23 mouse cellular contexts compared by ENCODE assay signal in genomic region chr7:128572030-128572429, GRCm38 (mm10). TPM values are rescaled to one million over a fixed set of nuclear protein-coding genes. Genes with fewer than 3 reads are reported as not detected.
DNase-seq lines count a peak whose midpoint lies in the region; ATAC-seq and TF ChIP-seq lines count a peak whose summit lies in the region.
"Had no signal": no experiment of that assay in that cellular context is flagged by ENCODE, and none has a peak within 500 bp of the region (broad histone marks: within the 10 kb centered on the region; RNA-seq: fewer than 3 reads in every experiment).

No protein-coding gene starts in this region.

- DNase-seq in hindbrain, postnatal 0 days (ENCODE audit: low spot score), result peak; percentile 18
- DNase-seq in hindbrain, embryonic 11.5 days (ENCODE audit: low spot score), result no peak
- peak; percentile 23 for DNase-seq in layer of hippocampus, adult 9-11 months
- DNase-seq in layer of hippocampus, postnatal 14 days (ENCODE audit: low spot score in 2 of 2), result no peak
- DNase-seq in brain, adult 2 months (ENCODE audit: low read depth, low spot score), result peak; percentile 78
- DNase-seq in telencephalon, adult 2 months (ENCODE audit: low read depth, low spot score), result peak; percentile 52
- no peak for DNase-seq in midbrain, postnatal 0 days (ENCODE audit: low spot score)
- no peak for DNase-seq in adrenal gland, postnatal 14 days
- DNase-seq: adrenal gland, adult 2 months; adrenal gland, adult 8-10 months; adrenal gland, postnatal 10 days; adrenal gland, postnatal 25 days; adrenal gland, postnatal 36 days; B cell, adult 2 months; cerebellum, adult 11 months; cerebellum, adult 11-12 months; cerebellum, adult 18-20 months; cerebellum, adult 2 months had no signal

- H3K4me2 ChIP-seq in hindbrain, postnatal 0 days (ENCODE audit: low read depth, low read length), result no peak overlapping the region
- no peak overlapping the region for H3K4me2 ChIP-seq in hindbrain, embryonic 11.5 days (replicated peaks; ENCODE audit: low read depth, low read length)
- no peak overlapping the region for H3K4me2 ChIP-seq in midbrain, postnatal 0 days (ENCODE audit: low read depth, low read length, poor library complexity, severe bottlenecking)

- no peaks in the 10 kb centered on the region for H3K36me3 ChIP-seq in hindbrain, postnatal 0 days (ENCODE audit: insufficient read depth, low read length)
- H3K36me3 ChIP-seq in hindbrain, embryonic 11.5 days (ENCODE audit: control insufficient read depth, insufficient read depth, low read length), result no peaks in the 10 kb centered on the region
- no peaks in the 10 kb centered on the region for H3K36me3 ChIP-seq in midbrain, postnatal 0 days (ENCODE audit: insufficient read depth, low read length)
- H3K36me3 ChIP-seq: G1E had no signal

- no peak for TF ChIP-seq CTCF in hindbrain, postnatal 0 days (IDR thresholded peaks at IDR 0.05; ENCODE audit: low read depth)
- TF ChIP-seq CTCF in midbrain, postnatal 0 days (IDR thresholded peaks at IDR 0.05), result no peak

- 72% methylated on average over 4 of the region's 4 CpGs for WGBS in hindbrain, postnatal 0 days
- WGBS in hindbrain, embryonic 11.5 days, result 79% methylated on average over 4 of the region's 4 CpGs
- WGBS in midbrain, postnatal 0 days, result 86% methylated on average over 4 of the region's 4 CpGs

- no peaks in the 10 kb centered on the region for H3K4me1 ChIP-seq in hindbrain, postnatal 0 days (ENCODE audit: insufficient read depth, low read length)
- no peaks in the 10 kb centered on the region for H3K4me1 ChIP-seq in hindbrain, embryonic 11.5 days (replicated peaks; ENCODE audit: control insufficient read depth, insufficient read depth, low read length)
- H3K4me1 ChIP-seq in midbrain, postnatal 0 days (ENCODE audit: insufficient read depth, low read length), result no peaks in the 10 kb centered on the region

- no peak overlapping the region for H3K9ac ChIP-seq in hindbrain, postnatal 0 days (replicated peaks; ENCODE audit: low read length)
- no peak overlapping the region for H3K9ac ChIP-seq in hindbrain, embryonic 11.5 days (ENCODE audit: low read depth, low read length)
- no peak overlapping the region for H3K9ac ChIP-seq in midbrain, postnatal 0 days (replicated peaks; ENCODE audit: low read length, poor library complexity, severe bottlenecking)

- H3K4me3 ChIP-seq in hindbrain, postnatal 0 days (ENCODE audit: low read length), result no peak overlapping the region
- no peak overlapping the region for H3K4me3 ChIP-seq in hindbrain, embryonic 11.5 days (ENCODE audit: low read depth, low read length)
- H3K4me3 ChIP-seq in midbrain, postnatal 0 days (ENCODE audit: low read depth, low read length), result no peak overlapping the region

- H3K27ac ChIP-seq in hindbrain, postnatal 0 days, result no peak overlapping the region
- H3K27ac ChIP-seq in hindbrain, embryonic 11.5 days (ENCODE audit: low read depth, low read length), result no peak overlapping the region
- H3K27ac ChIP-seq in midbrain, postnatal 0 days (ENCODE audit: low read depth, low read length), result no peak overlapping the region

- no peaks in the 10 kb centered on the region for H3K9me3 ChIP-seq in hindbrain, postnatal 0 days (ENCODE audit: low read length)
- H3K9me3 ChIP-seq in hindbrain, embryonic 11.5 days (ENCODE audit: control insufficient read depth, low read length), result no peaks in the 10 kb centered on the region
- no peaks in the 10 kb centered on the region for H3K9me3 ChIP-seq in midbrain, postnatal 0 days (ENCODE audit: low read length)
- H3K9me3 ChIP-seq: G1E had no signal

- ATAC-seq in hindbrain, postnatal 0 days, result no peak
- no peak for ATAC-seq in hindbrain, embryonic 11.5 days (ENCODE audit: low FRiP score)
- ATAC-seq in midbrain, postnatal 0 days (ENCODE audit: low FRiP score), result no peak
- ATAC-seq: activated CD4-positive, CD25-positive, alpha-beta regulatory T cell, adult 4 months; CD4-positive, CD25-positive, alpha-beta regulatory T cell, adult 4 months; Patski had no signal

- no peaks in the 10 kb centered on the region for H3K27me3 ChIP-seq in hindbrain, postnatal 0 days (ENCODE audit: insufficient read depth, low read length)
- H3K27me3 ChIP-seq in hindbrain, embryonic 11.5 days (ENCODE audit: control insufficient read depth, insufficient read depth, low read length), result no peaks in the 10 kb centered on the region
- no peaks in the 10 kb centered on the region for H3K27me3 ChIP-seq in midbrain, postnatal 0 days (ENCODE audit: insufficient read depth, low read length)
- H3K27me3 ChIP-seq: CH12.LX, Patski had no signal

RNA-seq across cellular contexts. Expression of gene Inpp5f, which starts 39.1 kb away (rescaled TPM):
- total RNA-seq in hindbrain, postnatal 0 days (2014; rRNA removed), result 288 and 298 TPM in 2 replicates
- 385 and 417 TPM in 2 replicates for polyA plus RNA-seq in hindbrain, postnatal 0 days (2015; fragmentation: Nextera tagmentation; extraction: Ambion mirVana)
- 123 and 134 TPM in 2 replicates for polyA plus RNA-seq in hindbrain, embryonic 11.5 days (2014; fragmentation: Nextera tagmentation; extraction: Ambion mirVana)
- 100 to 1,000 TPM; 246 to 261 TPM for total RNA-seq in layer of hippocampus, postnatal 14 days (2021)
- total RNA-seq in midbrain, postnatal 0 days (2014; rRNA removed), result 424 and 472 TPM in 2 replicates
- 473 and 503 TPM in 2 replicates for polyA plus RNA-seq in midbrain, postnatal 0 days (2015; fragmentation: Nextera tagmentation; extraction: Ambion mirVana)
- total RNA-seq in adrenal gland, postnatal 14 days (2021), result 18.7 and 24.1 TPM in 2 replicates

RNA-seq across cellular contexts. Expression of gene Bag3, which starts 48.6 kb away (rescaled TPM):
- 4.5 and 6.7 TPM in 2 replicates for total RNA-seq in hindbrain, postnatal 0 days (2014; rRNA removed)
- 4.7 and 5.2 TPM in 2 replicates for polyA plus RNA-seq in hindbrain, postnatal 0 days (2015; fragmentation: Nextera tagmentation; extraction: Ambion mirVana)
- 4.3 and 5.6 TPM in 2 replicates for polyA plus RNA-seq in hindbrain, embryonic 11.5 days (2014; fragmentation: Nextera tagmentation; extraction: Ambion mirVana)
- total RNA-seq in layer of hippocampus, postnatal 14 days (2021), result 10 to 100 TPM in 1 of 2 experiments, 1 to 10 TPM in 1; 8.9 to 10.3 TPM
- 4.2 and 4.9 TPM in 2 replicates for total RNA-seq in midbrain, postnatal 0 days (2014; rRNA removed)
- polyA plus RNA-seq in midbrain, postnatal 0 days (2015; fragmentation: Nextera tagmentation; extraction: Ambion mirVana), result 3.7 and 4.0 TPM in 2 replicates
- 129 and 192 TPM in 2 replicates for total RNA-seq in adrenal gland, postnatal 14 days (2021)

Comparison
In these comparisons a context has a peak if more than half of its experiments do, and no peak if none do; other contexts are left out.
1. DNase-seq: peak in hindbrain, postnatal 0 days (single experiment), layer of hippocampus, adult 9-11 months (single experiment), brain, adult 2 months (single experiment) and telencephalon, adult 2 months (single experiment); none in hindbrain, embryonic 11.5 days (single experiment), layer of hippocampus, postnatal 14 days (0 of 2), midbrain, postnatal 0 days (single experiment) and adrenal gland, postnatal 14 days (single experiment).
2. RNA of gene Bag3, which starts 48.6 kb away (total RNA-seq): 129 to 192 TPM in adrenal gland, postnatal 14 days; 8.9 to 10.3 TPM in layer of hippocampus, postnatal 14 days, 4.5 to 6.7 TPM in hindbrain, postnatal 0 days and 4.2 to 4.9 TPM in midbrain, postnatal 0 days; every median in the first group is over 10 times any median in the second.